Mouse (Mus musculus): Measurements from ENCODE around the gene Tenm1.
A peak's percentile ranks its signal among the peaks of the same experiment; 100 is the strongest.

Tenm1 gene

GRCm38 (mm10) chrX:42781566-42781965 lies 647.4 kb downstream of the Tenm1 start:
- DNase-seq (ENCODE audit: low spot score): no peak

- no peak for DNase-seq (ENCODE audit: low spot score)
These were observed 710.7 kb downstream of the Tenm1 start for GRCm38 (mm10) chrX:42718078-42718785.

GRCm38 (mm10) chrX:42700291-42700690 lies 728.6 kb downstream of the Tenm1 start:
- DNase-seq (ENCODE audit: low spot score): no peak

- DNase-seq (ENCODE audit: low spot score): no peak
These were observed 781.8 kb downstream of the Tenm1 start for GRCm38 (mm10) chrX:42647131-42647530.

- DNase-seq (ENCODE audit: low spot score): no peak
These were observed 848.4 kb downstream of the Tenm1 start for GRCm38 (mm10) chrX:42580521-42580920.

GRCm38 (mm10) chrX:42558683-42559082 lies 870.2 kb downstream of the Tenm1 start:
- no peak for DNase-seq (ENCODE audit: low spot score)

- no peak for DNase-seq (ENCODE audit: low spot score)
These were observed 871.6 kb downstream of the Tenm1 start for GRCm38 (mm10) chrX:42557284-42557683.

- no peak for DNase-seq (ENCODE audit: low spot score)
These were observed 880.4 kb downstream of the Tenm1 start for GRCm38 (mm10) chrX:42548513-42548912.

- no peak for DNase-seq (ENCODE audit: low spot score)
These were observed 883.9 kb downstream of the Tenm1 start for GRCm38 (mm10) chrX:42545076-42545475.

GRCm38 (mm10) chrX:42540756-42541053 lies 888.2 kb downstream of the Tenm1 start:
- DNase-seq (ENCODE audit: low spot score): peak; percentile 9

GRCm38 (mm10) chrX:42540030-42540755 lies 888.7 kb downstream of the Tenm1 start:
- no peak for DNase-seq (ENCODE audit: low spot score)

GRCm38 (mm10) chrX:42530703-42531102 lies 898.2 kb downstream of the Tenm1 start:
- DNase-seq (ENCODE audit: low spot score): no peak

- no peak for DNase-seq (ENCODE audit: low spot score)
These were observed 906.1 kb downstream of the Tenm1 start for GRCm38 (mm10) chrX:42522868-42523267.

- DNase-seq (ENCODE audit: low spot score): no peak
These were observed 916.4 kb downstream of the Tenm1 start for GRCm38 (mm10) chrX:42512567-42512966.

GRCm38 (mm10) chrX:42511105-42511504 lies 917.8 kb downstream of the Tenm1 start:
- no peak for DNase-seq (ENCODE audit: low spot score)

GRCm38 (mm10) chrX:42502291-42503043 lies 926.5 kb downstream of the Tenm1 start, which contains the start of gene Sh2d1a:
Gene Sh2d1a, plus strand, starts transcription at chrX:42502453.
- DNase-seq (ENCODE audit: low spot score): no peak

GRCm38 (mm10) chrX:42500538-42500937 lies 928.4 kb downstream of the Tenm1 start:
- DNase-seq (ENCODE audit: low spot score): no peak

- no peak for DNase-seq (ENCODE audit: low spot score)
These were observed 938.6 kb downstream of the Tenm1 start for GRCm38 (mm10) chrX:42490336-42490735.

- DNase-seq (ENCODE audit: low spot score): no peak
These were observed 939.5 kb downstream of the Tenm1 start, which contains the start of gene Tex13c2 for GRCm38 (mm10) chrX:42489446-42489845. Gene Tex13c2, plus strand, starts transcription at chrX:42489691.

Data from urinary bladder, postnatal 10 days (tissue).